Mouse (Mus musculus): ENCODE results near the gene Dock4. TPM values are rescaled to one million over a fixed set of nuclear protein-coding genes. Genes with fewer than 3 reads are reported as not detected.

Gene Dock4
- polyA plus RNA-seq, 2 experiments from 2014 or later = 0.76 to 2.6 TPM

DNA sequence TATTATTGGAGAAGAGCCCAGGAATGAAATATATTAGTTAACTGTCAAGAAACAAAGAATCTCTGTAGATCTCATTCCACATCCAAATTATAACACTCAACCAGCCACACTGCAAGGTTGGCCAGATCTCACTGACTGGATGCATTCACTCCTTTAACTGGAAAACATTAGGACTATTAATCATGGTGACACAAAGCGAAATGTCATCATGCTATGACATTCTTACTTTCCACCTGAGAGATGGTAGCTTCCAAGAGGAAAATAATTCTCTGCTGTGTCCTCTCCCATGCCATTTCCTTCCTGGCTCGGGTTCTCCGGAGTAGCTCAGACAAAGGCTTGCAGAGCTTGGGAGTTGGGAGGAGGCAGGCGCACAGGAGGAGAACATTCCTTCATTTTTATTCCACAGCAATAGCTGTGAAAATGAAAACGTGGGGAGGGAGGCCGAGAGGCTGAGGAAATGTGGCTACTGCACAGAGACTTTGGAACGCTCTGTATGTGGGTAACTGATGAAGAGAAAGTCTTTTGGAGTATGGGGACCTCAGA is 17.0 kb downstream of the Dock4 start:
- ATAC-seq = no peak

DNA sequence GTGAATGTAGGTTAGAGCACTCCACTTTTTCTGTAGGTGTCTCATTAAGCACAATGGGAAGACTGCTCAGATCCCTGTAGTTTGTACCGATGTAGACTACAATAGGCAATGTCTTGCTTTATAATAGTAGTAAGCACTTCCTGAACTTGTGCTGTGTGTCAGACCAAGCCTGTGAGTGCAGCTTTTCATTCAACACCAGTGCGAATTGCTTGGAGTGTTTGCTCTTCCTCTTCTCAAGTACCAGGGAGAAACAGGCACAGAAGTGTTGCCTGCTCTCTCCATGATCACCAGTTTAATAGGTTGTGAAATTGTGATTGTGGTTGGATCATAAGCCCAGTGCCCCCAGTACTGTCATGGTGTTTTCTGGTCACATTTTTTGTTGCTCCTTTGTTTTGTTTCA is 18.1 kb downstream of the Dock4 start:
- no peak for ATAC-seq

DNA sequence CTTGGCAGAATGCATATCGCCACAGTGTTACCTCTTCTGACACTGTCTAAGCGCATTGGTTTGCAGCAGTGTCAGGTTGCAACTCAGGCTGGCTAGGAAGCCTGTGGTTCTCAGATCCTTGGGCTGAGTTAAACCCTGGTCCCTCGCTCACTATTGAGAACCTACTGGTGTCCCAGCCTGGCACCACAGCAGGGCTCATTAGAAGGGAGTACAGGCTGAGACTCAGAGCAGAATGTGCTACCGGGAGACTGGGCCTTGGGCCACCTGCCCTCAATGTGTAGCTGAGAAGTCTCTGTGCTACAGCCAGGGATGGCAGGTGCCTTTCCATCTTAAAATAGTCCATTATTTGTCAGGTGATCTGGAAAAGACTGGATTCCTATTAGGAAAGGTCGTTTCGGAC is 18.5 kb downstream of the Dock4 start:
- no peak for ATAC-seq

DNA sequence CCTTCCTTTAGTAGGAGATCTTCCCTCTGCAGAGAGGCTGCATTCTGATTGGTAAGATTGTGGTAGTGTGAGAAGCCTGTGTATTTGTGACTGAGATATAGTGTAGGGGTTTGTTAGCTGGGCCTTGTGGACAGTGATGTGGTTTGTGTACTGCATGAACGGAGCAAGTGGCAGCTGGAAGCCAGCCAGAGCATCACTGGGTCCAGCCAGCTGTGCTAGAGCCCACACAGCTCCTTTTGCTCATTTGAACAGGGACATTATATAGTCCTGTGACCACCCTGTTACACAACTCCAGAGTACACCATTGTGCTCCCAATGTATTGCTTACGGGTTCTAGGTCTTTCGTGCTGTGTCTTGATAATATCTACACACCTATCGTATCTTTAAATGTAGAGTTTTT is 22.5 kb downstream of the Dock4 start:
- no peak for ATAC-seq

DNA sequence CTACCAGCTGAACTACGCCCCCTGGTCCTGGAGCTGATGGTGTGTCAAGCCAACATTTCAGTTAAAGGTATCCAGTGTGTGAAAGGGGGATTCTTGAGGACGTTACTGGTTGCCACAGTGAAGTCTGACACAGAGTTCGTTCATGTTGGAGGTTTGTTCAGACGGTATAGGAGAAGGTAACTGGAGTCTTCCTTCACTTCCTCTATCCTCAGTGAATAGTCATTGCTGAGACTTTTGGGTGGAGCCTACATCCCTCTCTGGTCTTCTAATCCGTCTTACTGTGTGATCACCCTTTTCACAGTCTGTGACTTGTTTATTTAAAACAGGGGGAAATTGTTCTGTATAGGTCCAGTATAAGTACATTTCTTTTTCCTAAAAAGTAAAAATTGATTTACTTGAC is 23.3 kb downstream of the Dock4 start:
- no peak for ATAC-seq

DNA sequence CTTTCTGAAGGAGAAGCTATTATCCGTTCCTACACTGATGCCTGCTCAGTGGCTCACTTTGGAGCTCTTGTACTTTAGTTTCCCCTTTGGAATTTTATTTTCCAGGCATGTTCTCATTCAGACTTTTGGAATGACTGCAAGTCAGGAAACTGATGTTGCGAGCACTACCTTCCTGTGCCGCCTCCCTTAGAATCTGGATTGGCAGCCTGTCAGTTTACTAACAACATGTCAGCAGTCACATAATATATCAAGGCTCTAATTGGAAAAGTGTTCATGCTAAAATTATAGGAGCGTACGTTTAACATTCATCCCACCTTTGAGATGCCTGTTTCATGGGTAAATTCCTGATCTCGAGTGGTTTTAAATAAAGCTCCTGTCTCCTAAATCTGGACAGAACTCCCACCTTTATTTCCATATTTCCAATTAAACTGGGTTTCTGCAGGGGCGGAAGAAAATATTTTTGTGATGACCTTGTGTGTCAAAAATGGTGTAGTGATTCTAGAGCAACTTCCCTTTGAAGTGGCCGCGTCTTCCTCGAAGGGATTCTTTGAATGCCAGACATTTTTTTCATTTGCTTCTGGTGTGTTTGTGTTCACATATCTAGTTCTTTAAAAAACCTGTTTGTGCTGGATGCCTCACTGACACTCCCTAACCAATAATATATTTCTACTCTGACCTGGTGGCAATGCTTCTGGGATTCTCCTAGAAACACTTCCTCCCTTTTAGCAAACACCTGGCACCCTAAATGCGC is 26.1 kb downstream of the Dock4 start:
- no peak for ATAC-seq

DNA sequence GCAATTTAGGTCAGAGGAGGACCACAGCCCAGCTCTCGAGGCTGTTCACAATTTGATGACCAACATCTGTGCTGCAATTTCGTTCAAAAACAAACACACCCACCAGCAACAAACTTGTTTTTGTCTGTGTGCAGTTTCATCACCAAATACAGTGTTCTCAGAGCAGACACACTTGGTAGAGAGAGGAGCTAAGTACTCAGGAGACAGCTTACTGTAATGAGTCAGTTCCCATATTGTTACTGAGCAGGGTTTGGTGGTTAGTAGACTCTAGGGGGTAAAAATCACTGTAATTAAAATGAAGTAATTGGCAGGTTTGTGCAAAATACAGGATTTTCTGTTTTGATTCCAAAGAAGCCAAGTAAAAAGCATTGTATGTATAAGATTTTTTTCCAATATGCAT is 28.0 kb downstream of the Dock4 start:
- ATAC-seq = no peak

DNA sequence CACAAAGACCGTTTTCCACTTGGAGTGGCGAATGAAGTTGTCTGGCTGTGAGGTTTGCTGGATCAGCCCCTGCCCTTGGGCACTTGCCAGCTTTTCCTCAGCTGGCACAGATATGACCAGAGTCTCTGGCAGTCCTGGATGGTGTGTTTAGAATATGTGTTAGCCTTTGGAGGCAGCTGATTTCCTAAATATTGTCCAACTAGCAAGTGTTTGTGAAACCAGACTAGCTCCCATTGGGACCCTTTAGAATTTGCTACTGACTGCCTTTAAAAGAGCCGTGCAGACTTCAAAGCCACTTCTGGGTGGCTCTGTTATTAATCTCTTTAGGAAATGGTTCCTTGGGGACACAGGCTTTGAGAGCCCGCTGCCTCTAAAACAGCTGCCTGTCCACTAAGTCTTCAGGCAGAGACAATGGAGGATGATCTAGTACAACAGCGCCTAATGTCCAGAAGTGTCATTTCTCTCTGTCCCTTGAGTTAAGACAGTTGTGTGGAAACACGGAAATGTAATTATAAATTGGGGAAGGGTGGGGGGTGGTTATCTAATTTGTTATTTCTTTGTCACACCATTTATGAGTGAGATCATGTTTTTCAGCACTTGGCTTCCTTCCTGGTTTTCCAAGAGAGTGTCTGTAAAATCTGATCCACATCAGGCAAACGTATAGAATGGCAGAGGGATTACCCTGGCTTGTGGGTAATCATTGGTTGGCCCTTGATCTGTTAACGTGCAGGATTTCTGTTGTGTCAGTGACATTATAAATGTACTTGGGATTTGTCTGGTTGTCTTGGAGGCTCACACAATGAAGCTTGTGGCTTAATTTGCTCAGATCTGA is 32.1 kb downstream of the Dock4 start:
- no peak for ATAC-seq

GRCm38 (mm10) chr12:40484224-40484623 is 38.5 kb downstream of the Dock4 start:
- ATAC-seq = no peak

DNA sequence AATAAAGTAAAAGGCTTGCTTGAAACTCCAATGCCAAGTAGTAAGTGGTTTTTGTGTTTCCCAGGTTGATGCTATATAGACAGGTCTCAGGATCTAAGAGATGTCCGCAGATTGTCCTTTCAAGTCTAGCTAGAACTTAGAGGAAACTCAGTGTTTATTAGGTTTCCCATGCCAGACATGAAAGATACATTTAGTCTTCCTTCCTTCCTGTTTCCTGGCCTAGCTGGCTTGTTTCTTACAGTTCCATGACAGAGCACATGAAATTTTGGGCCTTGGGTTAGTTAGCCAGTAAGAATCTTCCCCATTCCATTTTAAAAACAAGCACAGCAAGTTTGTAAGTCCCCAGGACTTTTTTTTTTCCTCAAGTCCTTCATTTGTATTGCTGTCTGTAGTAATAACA is 39.5 kb downstream of the Dock4 start:
- no peak for ATAC-seq

GRCm38 (mm10) chr12:40486047-40486837 is 40.5 kb downstream of the Dock4 start:
- ATAC-seq = no peak

- no peak for ATAC-seq
These were observed 50.6 kb downstream of the Dock4 start for GRCm38 (mm10) chr12:40496387-40496786.

- ATAC-seq = no peak
These were observed 52.1 kb downstream of the Dock4 start for GRCm38 (mm10) chr12:40497806-40498205.

- no peak for ATAC-seq
These were observed 52.5 kb downstream of the Dock4 start for GRCm38 (mm10) chr12:40498250-40498671.

DNA sequence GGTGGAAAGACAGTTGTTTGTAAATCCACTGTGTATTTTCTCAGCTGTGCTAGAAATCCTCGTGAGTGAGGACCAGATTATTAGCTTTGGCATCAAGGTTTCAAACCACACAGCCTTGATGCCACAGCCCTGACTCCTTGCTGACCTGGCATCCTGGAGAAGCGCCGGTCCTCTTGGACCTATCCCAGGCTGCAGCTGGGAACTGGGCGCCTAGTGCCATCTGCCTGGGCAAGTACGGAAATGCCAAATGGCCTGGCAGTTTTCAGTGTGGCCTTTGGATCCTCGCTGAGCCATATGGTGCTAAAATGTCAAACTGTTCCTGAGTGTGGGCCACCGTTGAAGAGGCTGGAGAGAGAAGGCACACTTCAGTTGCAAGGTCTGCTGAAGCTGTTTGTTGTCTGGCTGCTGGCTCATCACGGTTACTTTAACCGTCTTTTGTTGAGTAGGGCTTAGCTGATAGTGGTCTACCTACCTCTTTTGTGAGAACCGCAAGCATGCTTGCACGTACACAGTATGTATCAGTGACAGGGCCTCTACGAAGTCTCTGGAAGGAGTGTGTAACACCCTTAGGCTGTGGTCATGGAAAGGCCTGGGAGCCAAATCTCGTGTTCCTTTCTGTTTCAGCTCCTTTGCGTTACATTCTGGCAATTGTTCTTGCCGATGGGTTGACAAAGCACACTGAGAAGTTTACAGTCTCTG is 53.3 kb downstream of the Dock4 start:
- ATAC-seq = no peak

DNA sequence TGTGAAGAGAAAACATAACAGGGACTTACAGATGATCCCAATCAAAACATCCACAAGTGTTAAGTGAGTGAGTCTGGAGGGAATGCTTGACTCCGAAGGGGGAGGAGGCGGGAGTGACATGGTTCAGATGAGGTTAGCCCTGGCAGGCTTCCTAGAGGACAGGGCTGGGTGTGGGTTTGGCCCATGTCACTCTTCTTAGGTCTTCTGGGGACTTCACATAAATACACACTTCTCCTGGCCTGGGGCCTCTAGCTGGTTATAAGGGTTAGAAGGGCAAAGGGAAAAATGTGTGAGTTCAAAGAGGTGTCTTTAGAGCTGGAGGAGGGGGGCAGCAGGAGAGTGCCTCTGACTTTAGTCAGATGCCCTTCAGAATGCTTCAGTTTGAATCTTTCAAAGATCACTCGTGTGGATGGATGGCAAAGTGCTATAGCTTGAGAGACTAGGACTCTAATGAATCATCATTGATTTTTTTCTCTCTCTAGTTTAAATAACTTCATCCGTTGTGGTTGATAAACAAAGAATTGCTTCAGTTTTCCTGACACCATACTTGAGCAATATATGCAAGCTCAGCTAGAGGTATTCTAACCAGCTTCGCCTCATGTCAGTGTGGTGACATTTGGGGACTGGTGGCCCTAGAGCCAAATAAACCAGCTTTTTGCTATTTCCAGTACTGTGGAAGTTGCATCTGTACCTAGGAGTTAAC is 54.0 kb downstream of the Dock4 start:
- no peak for ATAC-seq

DNA sequence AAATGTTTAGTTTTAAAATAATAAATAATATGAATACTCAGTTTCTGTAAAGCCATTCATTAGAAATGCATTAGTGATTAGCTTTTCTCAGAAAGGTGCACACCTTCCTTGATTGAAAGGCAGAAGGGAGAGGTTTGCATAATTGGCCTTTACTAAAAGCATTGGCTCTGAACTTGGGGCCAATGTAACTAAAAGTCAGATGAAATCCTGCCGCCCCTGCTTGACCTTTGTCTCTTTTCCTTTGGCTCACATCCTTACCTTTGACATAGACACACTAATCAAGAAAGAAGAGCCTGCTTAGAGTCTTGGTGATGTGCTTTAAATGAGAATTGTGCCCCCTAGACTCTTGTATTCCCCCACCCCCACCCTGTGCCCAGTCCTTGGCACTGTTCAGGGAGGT is 55.4 kb downstream of the Dock4 start:
- no peak for ATAC-seq

GRCm38 (mm10) chr12:40503520-40503919 is 57.8 kb downstream of the Dock4 start:
- no peak for ATAC-seq

DNA sequence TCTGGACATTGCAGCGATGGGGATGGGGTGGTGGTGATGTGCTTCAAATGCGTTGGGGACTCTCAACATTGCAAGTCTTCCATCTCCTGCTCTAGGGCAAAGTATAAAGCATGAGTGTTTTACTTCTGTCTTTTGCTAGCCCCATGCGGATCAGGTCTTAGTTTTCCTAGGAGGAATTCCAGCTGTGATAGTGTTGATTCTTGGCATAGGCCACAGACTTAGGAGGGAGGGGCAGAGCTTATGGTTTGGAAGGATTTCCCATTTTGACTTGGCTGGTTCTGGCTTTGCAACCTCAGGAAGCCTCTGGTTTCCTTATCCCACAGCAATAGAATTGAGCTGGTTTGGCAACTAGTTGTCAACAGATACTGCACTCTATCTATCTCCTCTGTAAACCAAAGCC is 58.9 kb downstream of the Dock4 start:
- no peak for ATAC-seq

DNA sequence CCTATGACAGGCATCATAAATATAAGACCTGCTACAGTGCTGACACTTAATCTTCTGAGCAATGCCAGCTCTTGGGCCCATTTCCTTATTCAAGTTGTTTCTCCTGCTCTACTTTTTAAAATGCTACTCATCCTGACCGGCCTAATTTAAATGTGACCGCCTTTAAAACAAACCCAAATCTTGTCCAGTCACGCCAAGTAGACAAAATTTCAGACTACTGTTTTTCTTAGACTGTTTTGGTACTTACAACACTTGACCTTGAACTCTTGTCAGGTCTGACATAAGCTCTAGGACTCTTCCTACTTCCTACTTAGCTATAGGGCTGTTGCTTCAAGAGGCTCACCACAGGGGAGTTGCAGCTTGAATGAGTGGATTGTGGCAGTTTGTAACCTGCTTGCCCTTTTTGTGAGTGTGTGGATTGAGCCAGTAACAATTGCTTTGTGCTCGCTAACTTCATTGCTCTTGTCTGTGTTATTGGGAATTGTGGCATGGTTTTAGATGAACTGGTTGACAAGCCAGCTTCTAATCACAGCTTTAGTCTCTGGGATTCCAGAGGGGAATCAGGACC is 62.2 kb downstream of the Dock4 start:
- ATAC-seq = no peak

GRCm38 (mm10) chr12:40508416-40508815 is 62.7 kb downstream of the Dock4 start:
- no peak for ATAC-seq

Data from activated CD4-positive, CD25-positive, alpha-beta regulatory T cell, adult 4 months (primary cell).